Comparison of ENCODE assay signal across 9 mouse cellular contexts in the genomic region with DNA sequence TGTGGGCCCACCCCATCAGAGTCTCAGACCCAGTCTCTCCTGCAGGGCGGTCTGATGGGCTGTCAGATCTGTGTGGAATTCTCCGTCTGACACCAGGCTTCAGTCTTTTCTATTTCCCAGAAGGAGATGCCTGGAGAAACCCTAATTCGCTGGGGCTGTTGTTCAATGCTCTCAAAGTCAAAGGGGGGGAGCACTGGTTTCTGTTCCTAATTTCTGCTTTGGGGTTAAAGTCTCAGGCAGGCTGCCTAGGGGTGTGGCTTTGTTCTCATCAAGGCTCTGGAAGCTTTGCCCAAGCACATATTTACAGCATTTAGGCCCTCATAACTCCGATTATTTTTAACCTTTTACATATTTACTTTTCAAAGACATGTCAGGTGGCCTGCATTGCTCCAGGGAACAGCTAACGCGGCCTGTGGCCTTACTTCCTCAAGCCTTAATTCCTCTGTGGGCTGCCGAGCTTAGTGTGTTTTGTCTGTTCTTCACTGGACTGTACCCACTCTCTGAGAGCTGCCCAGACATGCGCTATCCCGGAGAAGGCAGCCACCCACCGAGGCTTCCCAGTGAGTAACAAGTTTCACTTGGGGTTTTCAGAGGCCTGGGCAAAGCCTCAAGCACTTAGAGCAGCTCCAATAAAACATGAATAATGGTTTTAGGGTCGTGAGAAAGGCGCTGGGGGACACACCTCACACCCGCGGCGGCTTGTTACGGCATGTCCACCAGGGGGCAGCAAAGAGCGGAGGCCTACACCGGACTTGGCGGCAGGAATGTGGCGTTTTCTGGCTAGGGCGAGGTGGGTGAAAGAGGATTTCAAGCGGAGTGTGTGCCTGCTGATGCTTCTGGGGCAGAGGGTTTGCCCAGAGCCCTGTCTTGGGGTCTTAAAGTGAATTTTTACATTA. TPM values are rescaled to one million over a fixed set of nuclear protein-coding genes. Genes with fewer than 3 reads are reported as not detected.
DNase-seq lines count a peak whose midpoint lies in the region; ATAC-seq and TF ChIP-seq lines count a peak whose summit lies in the region.
"Had no signal": no experiment of that assay in that cellular context is flagged by ENCODE, and none has a peak within 500 bp of the region (broad histone marks: within the 10 kb centered on the region; RNA-seq: fewer than 3 reads in every experiment).

No protein-coding gene starts in this region.

- H3K4me1 ChIP-seq in bone marrow, adult 2 months (ENCODE audit: control insufficient read depth, insufficient read depth, low read length): no peaks in the 10 kb centered on the region; the same call in 1 of the 2 replicates
- no peaks in the 10 kb centered on the region for H3K4me1 ChIP-seq in kidney, embryonic 14.5 days (ENCODE audit: control insufficient read depth, insufficient read depth, low read length)
- H3K4me1 ChIP-seq in lung, embryonic 16.5 days (replicated peaks; ENCODE audit: control insufficient read depth, insufficient read depth, low read length): no peaks in the 10 kb centered on the region

- H3K4me3 ChIP-seq in bone marrow, adult 2 months (replicated peaks; ENCODE audit: control insufficient read depth, low read depth, low read length): no peak overlapping the region
- H3K4me3 ChIP-seq in kidney, embryonic 14.5 days (ENCODE audit: low read length): no peak overlapping the region
- H3K4me3 ChIP-seq in lung, embryonic 16.5 days (ENCODE audit: low read length): no peak overlapping the region
- H3K4me3 ChIP-seq: hindbrain, embryonic 15.5 days had no signal

- peak; percentile 68; the same call in 1 of the 2 replicates for ATAC-seq in erythroid progenitor cell, adult 5-6 weeks (replicated peaks; ENCODE audit: low FRiP score, poor library complexity, severe bottlenecking)
- peak; percentile 44 for ATAC-seq in kidney, embryonic 14.5 days (ENCODE audit: low FRiP score, low TSS enrichment)
- ATAC-seq in lung, embryonic 16.5 days (ENCODE audit: low read depth): peak; percentile 46; the same call in 1 of the 2 replicates

- no peaks in the 10 kb centered on the region for H3K9me3 ChIP-seq in kidney, embryonic 14.5 days (ENCODE audit: control insufficient read depth, low read length)
- no peaks in the 10 kb centered on the region for H3K9me3 ChIP-seq in lung, embryonic 16.5 days (ENCODE audit: control insufficient read depth, low read length)
- H3K9me3 ChIP-seq: hindbrain, embryonic 15.5 days had no signal

- peak; percentile 94 for TF ChIP-seq CTCF in bone marrow, adult 2 months (IDR thresholded peaks at IDR 0.05; ENCODE audit: control insufficient read depth, insufficient read depth, low read length)

- peaks cover 21% of the 10 kb centered on the region for H3K27me3 ChIP-seq in kidney, embryonic 14.5 days (ENCODE audit: control insufficient read depth, insufficient read depth, low read length)
- peaks cover 15% of the 10 kb centered on the region for H3K27me3 ChIP-seq in lung, embryonic 16.5 days (ENCODE audit: control insufficient read depth, insufficient read depth, low read depth, low read length)

- no peak overlapping the region for H3K9ac ChIP-seq in kidney, embryonic 14.5 days (ENCODE audit: low read depth, low read length)
- no peak overlapping the region for H3K9ac ChIP-seq in lung, embryonic 16.5 days (ENCODE audit: low read length)
- H3K9ac ChIP-seq: hindbrain, embryonic 15.5 days had no signal

- H3K4me2 ChIP-seq in kidney, embryonic 14.5 days (replicated peaks; ENCODE audit: low read depth, low read length): no peak overlapping the region
- H3K4me2 ChIP-seq in lung, embryonic 16.5 days (ENCODE audit: low read depth, low read length): no peak overlapping the region
- H3K4me2 ChIP-seq: hindbrain, embryonic 15.5 days had no signal

- H3K36me3 ChIP-seq in kidney, embryonic 14.5 days (ENCODE audit: control insufficient read depth, insufficient read depth, low read length): no peaks in the 10 kb centered on the region
- no peaks in the 10 kb centered on the region for H3K36me3 ChIP-seq in lung, embryonic 16.5 days (ENCODE audit: control insufficient read depth, insufficient read depth, low read length)
- H3K36me3 ChIP-seq: hindbrain, embryonic 15.5 days had no signal

- peak overlapping the region; percentile 64 for H3K27ac ChIP-seq in bone marrow, adult 2 months (ENCODE audit: control insufficient read depth, insufficient read depth, low read depth, low read length, poor library complexity)
- no peak overlapping the region for H3K27ac ChIP-seq in kidney, embryonic 14.5 days (ENCODE audit: low read depth, low read length)
- H3K27ac ChIP-seq in lung, embryonic 16.5 days (ENCODE audit: low read length): no peak overlapping the region
- H3K27ac ChIP-seq: hindbrain, embryonic 15.5 days had no signal

- WGBS in bone marrow, adult 2 months: 10% methylated on average over 22 of the region's 22 CpGs
- WGBS in kidney, embryonic 14.5 days: 21% methylated on average over 22 of the region's 22 CpGs
- 21% methylated on average over 22 of the region's 22 CpGs for WGBS in lung, embryonic 16.5 days

- TF ChIP-seq POLR2A in bone marrow, adult 2 months (IDR thresholded peaks at IDR 0.05; ENCODE audit: borderline replicate concordance, control insufficient read depth, low read depth, low read length): no peak

- DNase-seq in ovary, postnatal 10 days (ENCODE audit: low spot score): peak; percentile 51
- DNase-seq in ovary, adult 18-20 months (ENCODE audit: low spot score): no peak
- DNase-seq in spleen, adult 12 weeks (ENCODE audit: low spot score): peak; percentile 59
- no peak for DNase-seq in yolk sac, embryonic 10.5 days (ENCODE audit: low spot score)

RNA-seq across cellular contexts. Expression of a gene that starts 6.6 kb away (rescaled TPM):
- not detected in 2 replicates for polyA plus RNA-seq in bone marrow, adult 2 months (2011; ENCODE audit: insufficient read depth, insufficient read length, low replicate concordance, missing spikeins)
- total RNA-seq in erythroid progenitor cell, adult 5-6 weeks (2015; ENCODE audit: low replicate concordance): not detected in 2 replicates
- total RNA-seq in erythroid progenitor cell, adult 5-6 weeks (2017; ENCODE audit: low replicate concordance): not detected in 2 replicates
- not detected in 2 replicates for polyA plus RNA-seq in kidney, embryonic 14.5 days (2014; fragmentation: Nextera tagmentation; extraction: Ambion mirVana)
- polyA plus RNA-seq in lung, embryonic 16.5 days (2015; fragmentation: Nextera tagmentation; extraction: Ambion mirVana): 0.54 and 0.87 TPM in 2 replicates
- polyA plus RNA-seq: hindbrain, embryonic 15.5 days had no signal

RNA-seq across cellular contexts. Expression of a gene that starts 12.7 kb away (rescaled TPM):
- 12.4 and 32.0 TPM in 2 replicates for polyA plus RNA-seq in bone marrow, adult 2 months (2011; ENCODE audit: insufficient read depth, insufficient read length, low replicate concordance, missing spikeins)
- 15.1 and 30.2 TPM in 2 replicates for total RNA-seq in erythroid progenitor cell, adult 5-6 weeks (2015; ENCODE audit: low replicate concordance)
- total RNA-seq in erythroid progenitor cell, adult 5-6 weeks (2017; ENCODE audit: low replicate concordance): 3.7 and 3.9 TPM in 2 replicates
- 46.6 and 64.4 TPM in 2 replicates for polyA plus RNA-seq in kidney, embryonic 14.5 days (2014; fragmentation: Nextera tagmentation; extraction: Ambion mirVana)
- 66.5 and 69.0 TPM in 2 replicates for polyA plus RNA-seq in lung, embryonic 16.5 days (2015; fragmentation: Nextera tagmentation; extraction: Ambion mirVana)

RNA-seq across cellular contexts. Expression of a gene that starts 13.1 kb away (rescaled TPM):
- polyA plus RNA-seq in bone marrow, adult 2 months (2011; ENCODE audit: insufficient read depth, insufficient read length, low replicate concordance, missing spikeins): 0.61 TPM in 1 of 2 replicates, not detected in the other
- total RNA-seq in erythroid progenitor cell, adult 5-6 weeks (2015; ENCODE audit: low replicate concordance): 0.72 TPM in 1 of 2 replicates, not detected in the other
- total RNA-seq in erythroid progenitor cell, adult 5-6 weeks (2017; ENCODE audit: low replicate concordance): not detected in 2 replicates
- 36.1 and 36.3 TPM in 2 replicates for polyA plus RNA-seq in kidney, embryonic 14.5 days (2014; fragmentation: Nextera tagmentation; extraction: Ambion mirVana)
- polyA plus RNA-seq in lung, embryonic 16.5 days (2015; fragmentation: Nextera tagmentation; extraction: Ambion mirVana): 6.6 and 10.1 TPM in 2 replicates

RNA-seq across cellular contexts. Expression of a gene that starts 49.5 kb away (rescaled TPM):
- polyA plus RNA-seq in bone marrow, adult 2 months (2011; ENCODE audit: insufficient read depth, insufficient read length, low replicate concordance, missing spikeins): 2.6 and 3.3 TPM in 2 replicates
- not detected in 2 replicates for total RNA-seq in erythroid progenitor cell, adult 5-6 weeks (2015; ENCODE audit: low replicate concordance)
- 2.0 TPM in 1 of 2 replicates, not detected in the other for total RNA-seq in erythroid progenitor cell, adult 5-6 weeks (2017; ENCODE audit: low replicate concordance)
- 0.57 and 1.9 TPM in 2 replicates for polyA plus RNA-seq in kidney, embryonic 14.5 days (2014; fragmentation: Nextera tagmentation; extraction: Ambion mirVana)
- polyA plus RNA-seq in lung, embryonic 16.5 days (2015; fragmentation: Nextera tagmentation; extraction: Ambion mirVana): 1.6 and 2.4 TPM in 2 replicates

Comparison
In these comparisons a context has a peak if more than half of its experiments do, and no peak if none do; other contexts are left out.
1. DNase-seq: peak in ovary, postnatal 10 days (single experiment) and spleen, adult 12 weeks (single experiment); none in ovary, adult 18-20 months (single experiment) and yolk sac, embryonic 10.5 days (single experiment).
2. Peak in every context shown above with its lines, with median percentiles within 50 percentile points of each other: ATAC-seq.